Mouse (Mus musculus) kidney, embryonic 14.5 days (tissue): ENCODE measurements at regions not wholly inside any gene's neighbourhood (a gene's known extent, or its start where the extent isn't known, plus 50 kb on each side); places are given as distances from the start of the nearest gene placed in this dataset.

Experiments
- ATAC-seq: fragments of 200-750 bp; cut with Nextera tagmentation; 2 replicates; pipeline ENCODE4 v1.8.0; 2017; ENCODE audit warnings: moderate number of reproducible peaks, mild to moderate bottlenecking, moderate TSS enrichment, moderate library complexity; ENCODE audit not compliant: low FRiP score, low TSS enrichment
- H3K27ac ChIP-seq: fragments of 300-500 bp; sonication (generic); 2 replicates; pipeline ENCODE4 v1.5.1; 2014; ENCODE audit warnings: low read depth, mild to moderate bottlenecking, low read length, moderate library complexity, mixed read lengths
- H3K27me3 ChIP-seq: fragments of 300-500 bp; sonication (generic); 2 replicates; pipeline ENCODE4 v1.6.1; 2014; ENCODE audit warnings: mild to moderate bottlenecking, low read length; ENCODE audit not compliant: control insufficient read depth, insufficient read depth
- H3K36me3 ChIP-seq: fragments of 300-500 bp; sonication (generic); 2 replicates; pipeline ENCODE4 v1.6.1; 2014; ENCODE audit warnings: low read length, mixed read lengths; ENCODE audit not compliant: control insufficient read depth, insufficient read depth
- H3K4me1 ChIP-seq: fragments of 300-500 bp; sonication (generic); 2 replicates; pipeline ENCODE4 v1.6.1; 2014; ENCODE audit warnings: low read length, mixed read lengths; ENCODE audit not compliant: control insufficient read depth, insufficient read depth
- H3K4me2 ChIP-seq: fragments of 300-500 bp; sonication (generic); replicated peaks from 2 replicates; pipeline ENCODE4 v1.6.1; 2014; ENCODE audit warnings: low read depth, mild to moderate bottlenecking, low read length
- H3K4me3 ChIP-seq: fragments of 300-500 bp; sonication (generic); 2 replicates; pipeline ENCODE4 v1.5.1; 2014; ENCODE audit warnings: mild to moderate bottlenecking, low read length
- H3K9ac ChIP-seq: fragments of 300-500 bp; sonication (generic); 2 replicates; pipeline ENCODE4 v1.6.1; 2014; ENCODE audit warnings: low read depth, mild to moderate bottlenecking, low read length, moderate library complexity
- H3K9me3 ChIP-seq: fragments of 300-500 bp; sonication (generic); 2 replicates; pipeline ENCODE4 v1.6.1; 2016; ENCODE audit warnings: low read length; ENCODE audit not compliant: control insufficient read depth
- WGBS: fragments of 180-500 bp; shearing (Covaris S2); extraction: QIAGEN DNeasy Blood & Tissue Kit; methylation state at CpG from one replicate; pipeline ENCODE4 v1.1.7; 2014; 5-methylcytosine and 5-hydroxymethylcytosine counted together

DNA sequence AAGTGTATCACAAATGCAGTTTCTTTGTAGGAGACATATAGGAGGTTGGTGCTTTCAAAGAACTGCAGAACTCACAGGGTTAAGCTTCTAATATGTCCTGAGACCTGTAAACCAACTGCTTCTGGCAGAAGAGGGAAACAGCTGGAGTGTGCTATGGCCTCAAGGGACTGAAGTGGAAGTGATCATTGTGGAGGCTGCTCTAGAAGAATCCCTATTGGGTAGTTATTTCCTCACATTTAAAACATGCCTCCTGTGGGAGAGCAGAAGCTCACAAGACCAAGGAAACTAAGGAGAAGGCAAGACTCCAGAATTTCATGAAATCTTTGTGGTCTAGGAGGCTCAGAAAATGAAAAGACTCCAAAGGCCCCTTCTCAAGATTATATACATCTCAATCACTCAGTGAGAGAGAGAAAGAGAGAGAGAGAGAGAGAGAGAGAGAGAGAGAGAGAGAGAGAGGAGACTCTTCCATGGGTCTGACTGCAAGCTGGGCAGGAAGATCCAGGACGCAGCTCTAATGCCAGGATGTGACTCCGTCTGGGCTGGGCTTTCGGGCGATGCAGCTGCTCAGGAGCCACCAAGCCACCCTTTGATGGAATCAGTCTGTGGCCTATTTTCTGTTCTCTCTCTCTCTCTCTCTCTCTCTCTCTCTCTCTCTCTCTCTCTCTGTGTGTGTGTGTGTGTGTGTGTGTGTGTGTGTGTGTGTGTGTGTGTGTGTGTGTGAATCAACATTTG, 93.3 kb downstream of the Pdcl3 start:
- WGBS: 82% methylated on average over 4 of the region's 4 CpGs
- no peak for ATAC-seq

DNA sequence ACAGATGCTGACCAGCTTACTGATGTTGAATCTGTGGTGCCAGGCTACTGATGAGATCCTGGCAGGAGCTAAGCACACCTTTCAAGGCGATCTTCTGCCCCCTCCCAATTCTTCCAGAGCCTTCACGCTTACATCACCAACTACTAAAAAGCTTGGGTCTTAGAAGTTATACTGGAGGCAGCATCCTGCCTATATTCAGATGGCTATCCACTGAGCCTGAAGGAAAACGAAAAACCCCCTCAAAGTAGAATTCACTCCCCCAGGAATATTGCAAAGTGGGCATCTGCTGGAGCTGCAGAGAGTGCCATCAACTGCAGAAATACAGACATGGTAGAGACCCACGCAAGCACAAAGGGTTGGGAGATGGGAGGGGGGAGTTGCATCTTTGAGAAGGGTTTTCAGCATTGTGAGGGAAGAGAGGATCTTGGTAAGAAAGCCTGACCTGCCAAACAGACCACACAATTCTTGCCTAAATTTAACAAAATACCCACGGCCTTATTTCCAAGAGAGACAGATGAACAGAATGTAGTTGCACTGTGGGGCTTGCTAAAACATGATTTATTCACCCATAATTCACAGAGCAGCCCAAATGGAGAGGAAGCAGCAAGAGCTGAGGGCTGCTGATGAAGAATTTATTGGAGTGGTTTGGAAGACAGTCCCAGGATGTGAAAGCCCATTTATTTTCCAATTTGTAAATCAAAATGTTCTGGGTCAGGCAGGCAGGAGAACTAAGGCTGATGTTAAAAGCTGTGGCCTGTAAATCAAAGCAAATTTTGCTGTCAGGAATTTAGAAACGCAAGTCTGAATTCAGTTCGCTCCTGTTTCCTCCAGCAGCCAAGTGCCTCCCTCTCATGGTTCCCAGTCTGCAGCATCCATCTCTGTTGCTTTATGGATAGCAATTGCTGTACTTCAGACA, 98.8 kb downstream of the Pdcl3 start:
- Histone ChIP-seq H3K4me2 (no peak overlapping the region), H3K4me1 (no peaks in the 10 kb centered on the region), H3K36me3 (no peaks in the 10 kb centered on the region), H3K27me3 (no peaks in the 10 kb centered on the region), H3K9me3 (no peaks in the 10 kb centered on the region), H3K4me3 (no peak overlapping the region), H3K9ac (no peak overlapping the region), H3K27ac (no peak overlapping the region)
- WGBS: 60% methylated on average over 7 of the region's 7 CpGs
- peak; percentile 68; the same call in 1 of the 2 replicates for ATAC-seq

More for the DNA sequence above, 93.3 kb downstream of the Pdcl3 start:
- Histone ChIP-seq H3K4me2 (no peak overlapping the region), H3K9me3 (0 out of 2 replicates have a peak, but pooled peaks cover 4% of the 10 kb centered on the region), H3K27ac (no peak overlapping the region), H3K4me1 (no peaks in the 10 kb centered on the region), H3K27me3 (no peaks in the 10 kb centered on the region), H3K4me3 (no peak overlapping the region), H3K36me3 (no peaks in the 10 kb centered on the region), H3K9ac (no peak overlapping the region)

DNA sequence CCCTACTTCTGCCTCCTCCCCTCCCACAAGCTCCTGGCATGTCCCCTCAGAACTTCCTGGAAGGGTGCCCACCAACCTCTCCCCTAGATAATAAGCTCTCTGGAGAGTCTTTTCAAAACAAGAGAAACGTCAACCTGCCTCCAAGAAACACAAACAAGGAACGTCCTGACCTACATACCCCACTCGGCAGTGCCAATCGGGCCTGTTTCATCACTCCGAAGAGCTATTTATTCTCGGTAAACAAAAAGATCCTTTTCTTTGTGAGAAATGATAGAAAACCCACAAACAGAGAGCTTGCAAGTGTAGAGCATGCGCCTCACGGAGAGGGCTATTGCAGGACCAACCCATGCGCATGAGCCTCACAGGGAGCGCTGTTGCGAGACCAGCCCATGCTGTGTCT, 100.9 kb downstream of the Pdcl3 start:
- Histone ChIP-seq H3K4me3 (no peak overlapping the region), H3K27me3 (no peaks in the 10 kb centered on the region), H3K4me2 (no peak overlapping the region), H3K9ac (no peak overlapping the region), H3K4me1 (no peaks in the 10 kb centered on the region), H3K27ac (no peak overlapping the region), H3K36me3 (no peaks in the 10 kb centered on the region), H3K9me3 (no peaks in the 10 kb centered on the region)
- WGBS: 72% methylated on average over 11 of the region's 11 CpGs
- no peak for ATAC-seq

DNA sequence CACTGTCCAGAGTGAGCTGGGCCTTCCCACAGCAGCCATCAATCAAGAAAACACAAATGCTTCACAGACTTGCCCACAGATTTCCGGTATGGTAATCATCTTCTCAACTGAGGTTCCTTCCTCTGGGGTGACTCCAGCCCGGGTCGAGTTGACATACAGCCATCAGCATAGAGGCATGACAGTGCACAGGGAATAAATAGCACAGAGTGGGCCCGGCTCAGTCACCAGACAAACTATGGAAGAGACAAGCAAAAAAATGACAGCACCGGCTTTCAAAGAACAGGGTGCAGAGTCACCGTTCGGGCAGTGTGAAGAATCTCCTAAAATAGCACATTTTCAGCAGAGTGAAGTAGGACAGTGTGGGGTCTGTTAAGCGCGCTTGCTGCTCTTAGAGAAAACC, 103.7 kb upstream of the Npas2 start:
- Histone ChIP-seq H3K36me3 (no peaks in the 10 kb centered on the region), H3K4me3 (no peak overlapping the region), H3K9ac (no peak overlapping the region), H3K27me3 (no peaks in the 10 kb centered on the region), H3K27ac (no peak overlapping the region), H3K4me2 (no peak overlapping the region), H3K4me1 (no peaks in the 10 kb centered on the region), H3K9me3 (no peaks in the 10 kb centered on the region)
- ATAC-seq: no peak
- whole genome bisulfite sequencing: 63% methylated on average over 9 of the region's 9 CpGs

DNA sequence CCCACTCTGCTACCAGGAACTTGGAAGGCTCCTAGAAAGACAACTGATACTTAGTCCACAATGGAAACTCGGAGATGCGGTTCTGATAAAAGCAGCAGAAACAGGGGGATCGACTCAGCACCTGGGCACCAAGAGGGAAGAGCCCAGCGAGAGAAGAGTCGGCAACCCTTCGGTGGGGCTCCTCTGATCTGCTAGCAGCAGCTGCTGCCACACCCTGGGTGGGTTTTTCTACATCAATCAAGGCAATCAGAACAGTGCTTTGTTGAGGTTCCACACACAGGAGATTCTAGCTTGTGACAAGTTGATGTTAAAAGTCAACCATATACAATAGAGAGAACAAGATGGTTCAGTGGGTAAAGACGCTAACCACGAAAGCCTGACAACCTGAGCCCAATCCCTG, 102.4 kb upstream of the Npas2 start:
- H3K27me3 ChIP-seq: no peaks in the 10 kb centered on the region
- H3K4me2 ChIP-seq: no peak overlapping the region
- no peak for ATAC-seq
- no peaks in the 10 kb centered on the region for H3K9me3 ChIP-seq
- H3K9ac ChIP-seq: no peak overlapping the region
- H3K4me1 ChIP-seq: no peaks in the 10 kb centered on the region
- H3K36me3 ChIP-seq: no peaks in the 10 kb centered on the region
- 89% methylated on average over 8 of the region's 8 CpGs for WGBS
- H3K4me3 ChIP-seq: no peak overlapping the region
- no peak overlapping the region for H3K27ac ChIP-seq

DNA sequence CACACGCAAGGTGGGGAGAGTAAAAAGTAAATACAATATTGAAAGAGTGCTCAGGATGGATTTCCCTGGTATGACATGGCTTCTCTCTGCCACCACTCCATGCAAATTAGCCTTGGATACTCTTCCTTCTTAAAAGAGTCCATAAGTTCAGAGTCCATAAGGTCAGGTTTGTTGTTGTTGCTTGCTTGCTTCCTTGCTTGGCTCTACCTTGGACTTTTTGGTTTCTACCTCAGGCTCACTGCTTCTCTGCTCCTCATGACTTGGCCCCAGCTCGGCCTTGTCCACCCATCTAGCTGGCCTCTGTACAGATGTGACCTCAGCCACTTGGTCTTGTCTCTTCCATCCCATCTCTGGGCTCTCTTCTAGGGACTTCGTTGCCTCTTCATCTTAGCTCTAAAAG, 101.9 kb upstream of the Npas2 start:
- H3K27ac ChIP-seq: no peak overlapping the region

DNA sequence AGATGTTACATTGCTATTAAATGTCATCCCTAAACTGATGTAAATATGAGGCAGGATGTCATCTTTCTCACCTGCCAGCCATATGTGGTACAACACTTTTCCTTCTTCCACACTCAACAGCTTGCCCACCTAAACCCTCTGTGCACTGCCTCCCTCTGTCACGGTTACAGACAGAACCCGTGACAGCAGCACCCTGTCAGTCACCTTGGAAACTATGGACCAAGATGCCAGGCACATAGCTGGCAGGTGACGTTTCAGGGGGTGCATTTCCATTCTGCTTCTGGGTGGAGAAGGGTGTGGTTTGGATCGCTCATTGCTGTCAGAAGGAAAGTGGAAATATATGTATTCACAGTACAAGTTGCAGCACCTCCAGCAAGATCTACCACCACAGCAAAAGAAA, 100.2 kb upstream of the Npas2 start:
- no peaks in the 10 kb centered on the region for H3K4me1 ChIP-seq
- no peaks in the 10 kb centered on the region for H3K36me3 ChIP-seq
- H3K9me3 ChIP-seq: no peaks in the 10 kb centered on the region
- H3K27me3 ChIP-seq: no peaks in the 10 kb centered on the region
- 78% methylated on average over 4 of the region's 4 CpGs for WGBS
- H3K4me2 ChIP-seq: no peak overlapping the region
- H3K27ac ChIP-seq: no peak overlapping the region
- no peak for ATAC-seq
- no peak overlapping the region for H3K4me3 ChIP-seq
- no peak overlapping the region for H3K9ac ChIP-seq

More for the DNA sequence above, 101.9 kb upstream of the Npas2 start:
- Histone ChIP-seq H3K9ac (no peak overlapping the region), H3K4me2 (no peak overlapping the region), H3K4me3 (no peak overlapping the region), H3K9me3 (no peaks in the 10 kb centered on the region), H3K36me3 (no peaks in the 10 kb centered on the region), H3K4me1 (no peaks in the 10 kb centered on the region), H3K27me3 (no peaks in the 10 kb centered on the region)
- no peak for ATAC-seq
- WGBS: 84% methylated on average over 3 of the region's 3 CpGs

DNA sequence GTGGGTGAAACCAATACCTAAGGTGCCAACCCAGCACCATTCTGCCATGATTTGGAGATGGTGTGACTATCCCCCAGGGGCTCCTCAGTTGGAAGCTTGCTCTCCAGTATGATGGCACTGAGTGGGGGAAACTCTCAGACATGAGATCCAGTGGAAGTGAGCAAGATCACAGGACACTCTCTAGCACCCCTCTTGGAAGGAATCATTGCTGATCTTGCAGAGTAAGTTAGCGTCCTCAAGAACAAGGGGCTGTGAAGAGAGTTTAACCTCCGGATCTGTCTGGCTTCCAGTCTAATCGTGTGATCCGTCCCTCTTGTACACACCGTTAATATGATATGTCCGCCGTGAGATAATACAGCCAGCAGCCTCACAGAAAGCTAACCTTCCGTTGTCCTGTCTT, 99.5 kb upstream of the Npas2 start:
- no peak overlapping the region for H3K9ac ChIP-seq
- no peak for ATAC-seq
- H3K4me2 ChIP-seq: no peak overlapping the region
- H3K4me3 ChIP-seq: no peak overlapping the region
- H3K27me3 ChIP-seq: no peaks in the 10 kb centered on the region
- 93% methylated on average over 8 of the region's 8 CpGs for WGBS
- H3K27ac ChIP-seq: no peak overlapping the region
- no peaks in the 10 kb centered on the region for H3K4me1 ChIP-seq
- H3K9me3 ChIP-seq: no peaks in the 10 kb centered on the region
- no peaks in the 10 kb centered on the region for H3K36me3 ChIP-seq

DNA sequence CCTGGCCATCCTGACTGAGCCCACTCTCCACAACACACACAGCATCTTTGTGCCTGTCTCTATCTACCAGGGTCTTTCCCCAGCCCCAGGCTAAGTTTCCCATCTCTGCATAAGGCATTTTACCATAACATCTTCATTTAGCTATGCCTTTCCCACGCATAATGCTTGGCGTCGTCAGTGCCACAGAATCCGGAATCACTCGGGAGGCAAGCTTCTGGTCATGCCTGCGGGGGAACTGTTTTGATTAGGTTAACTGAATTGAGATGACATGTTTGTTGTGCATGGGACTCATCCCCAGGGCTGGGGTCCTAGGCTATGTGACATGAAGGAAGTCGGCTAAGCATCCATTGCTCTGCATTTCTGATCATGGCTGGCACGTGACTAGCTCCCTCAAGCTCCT, 97.6 kb upstream of the Npas2 start:
- H3K9ac ChIP-seq: no peak overlapping the region
- H3K9me3 ChIP-seq: no peaks in the 10 kb centered on the region; the same call in 1 of the 2 replicates
- no peak overlapping the region for H3K27ac ChIP-seq
- ATAC-seq: no peak
- no peak overlapping the region for H3K4me2 ChIP-seq
- no peaks in the 10 kb centered on the region for H3K4me1 ChIP-seq
- 92% methylated on average over 8 of the region's 8 CpGs for WGBS
- no peaks in the 10 kb centered on the region for H3K36me3 ChIP-seq
- H3K4me3 ChIP-seq: no peak overlapping the region
- H3K27me3 ChIP-seq: no peaks in the 10 kb centered on the region
